Mouse (Mus musculus) megakaryocyte-erythroid progenitor cell, adult 5 weeks (primary cell): ENCODE results near the gene Epn3. TPM values are rescaled to one million over a fixed set of nuclear protein-coding genes. Genes with fewer than 3 reads are reported as not detected.

Source experiments
- polyA plus RNA-seq: library from polyadenylated mRNA; stranded (reverse); fragments of >175 nt; gene quantifications from 2 replicates; pipeline ENCODE4 v1.2.3, GENCODE M21; 2012

The Epn3 gene
- 0.02 and 0.05 TPM in 2 replicates for polyA plus RNA-seq

DNA sequence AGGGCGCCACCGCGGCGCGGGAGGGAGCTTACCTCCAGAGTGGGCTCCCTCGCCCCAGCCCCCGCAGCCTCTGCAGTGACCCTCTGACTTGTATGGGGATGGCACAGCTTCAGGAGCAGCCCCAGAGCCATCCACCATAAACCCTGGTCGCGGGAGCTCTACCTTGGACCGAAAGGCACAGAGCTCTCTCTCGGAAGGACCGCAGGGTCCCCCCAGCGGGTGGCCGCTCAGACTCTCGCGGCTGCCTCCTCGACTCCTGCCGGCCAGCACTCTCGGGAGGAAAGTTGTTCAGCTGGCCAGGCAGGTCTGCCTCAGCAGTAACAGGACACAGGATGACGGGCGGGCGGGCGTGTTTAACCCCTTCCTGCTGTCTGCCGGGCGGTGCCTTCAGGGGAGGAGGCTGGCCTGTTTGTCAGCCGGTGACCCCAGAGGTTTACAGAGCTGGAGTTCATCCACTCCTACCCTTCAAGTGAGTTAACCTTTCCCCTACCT is at the start of gene Epn3:
TSS of gene Epn3 (minus strand) at position 314 of the 492 bp plus-strand sequence.

DNA sequence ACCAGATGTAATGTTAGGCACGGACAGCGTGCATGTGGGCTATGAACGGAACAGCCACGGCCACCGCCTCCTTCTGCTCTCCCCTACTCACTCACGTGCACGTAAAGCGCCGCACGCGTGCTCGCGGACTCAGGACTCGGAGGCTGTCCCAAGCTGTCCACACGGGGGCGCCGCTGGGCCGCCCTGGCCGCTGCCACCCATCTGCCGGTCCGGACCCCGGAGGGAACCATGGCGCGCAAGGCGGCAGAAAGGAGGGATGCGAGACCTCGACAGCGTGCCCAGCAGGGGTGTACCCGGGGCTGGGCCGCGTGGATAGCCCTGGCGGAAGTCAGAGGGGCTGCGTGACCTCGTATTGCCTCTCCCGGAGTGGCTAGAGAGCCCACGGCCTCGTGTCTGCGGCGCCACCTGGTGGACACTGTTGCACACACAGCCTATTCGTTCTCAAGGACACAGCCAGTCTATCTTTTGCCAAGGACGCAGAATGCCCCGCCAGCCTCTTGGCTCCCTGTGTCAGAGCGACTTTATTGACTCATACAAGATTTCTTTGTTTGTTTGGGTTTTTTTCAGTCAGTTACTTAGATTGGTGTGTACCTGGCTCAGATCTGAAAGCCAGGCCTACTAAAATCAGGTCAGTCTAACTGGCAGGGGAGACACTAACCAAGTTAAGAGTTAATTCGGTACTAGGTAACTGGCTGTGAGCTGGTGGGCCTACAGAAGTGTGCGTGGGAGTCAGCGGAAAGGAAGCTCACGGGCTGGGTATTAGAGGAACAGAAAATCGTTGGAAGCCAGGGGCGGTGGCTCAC is 49.3 kb upstream of the Epn3 start, which contains the start of gene Rsad1:
TSS of gene Rsad1 (minus strand) at position 368 of the 803 bp plus-strand sequence.

DNA sequence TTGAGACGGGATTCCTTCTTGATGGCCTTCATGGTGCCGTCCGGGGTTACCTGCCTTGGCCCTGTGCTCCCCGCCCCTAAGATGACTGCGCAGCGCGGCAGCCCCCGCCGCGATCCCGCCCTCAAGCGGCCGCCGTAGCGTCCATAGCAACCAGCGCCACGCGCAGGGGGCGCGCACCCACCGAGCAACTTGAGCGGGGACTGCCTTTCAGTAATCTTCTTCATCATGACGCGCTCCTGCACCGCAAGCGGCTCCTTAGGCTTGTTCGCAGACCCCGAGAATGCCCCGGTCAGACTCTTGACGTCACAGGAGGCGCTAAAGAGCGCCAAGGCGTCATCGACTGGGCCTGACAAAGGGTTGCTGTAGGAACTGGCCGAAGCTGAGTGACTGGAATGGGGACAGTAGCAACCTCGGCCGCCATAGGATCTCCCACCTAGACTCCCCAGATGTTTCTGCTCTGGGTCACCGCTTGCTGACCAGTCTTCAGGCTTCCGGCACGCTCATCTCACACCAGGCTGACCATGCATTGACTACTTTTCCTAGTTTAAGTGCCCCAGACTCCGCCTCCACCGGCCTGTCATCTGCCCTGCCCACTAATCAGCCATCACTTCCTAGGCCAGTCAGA is 21.6 kb upstream of the Epn3 start, which contains the start of gene Mycbpap:
TSS of gene Mycbpap (minus strand) at position 524 of the 625 bp plus-strand sequence.

DNA sequence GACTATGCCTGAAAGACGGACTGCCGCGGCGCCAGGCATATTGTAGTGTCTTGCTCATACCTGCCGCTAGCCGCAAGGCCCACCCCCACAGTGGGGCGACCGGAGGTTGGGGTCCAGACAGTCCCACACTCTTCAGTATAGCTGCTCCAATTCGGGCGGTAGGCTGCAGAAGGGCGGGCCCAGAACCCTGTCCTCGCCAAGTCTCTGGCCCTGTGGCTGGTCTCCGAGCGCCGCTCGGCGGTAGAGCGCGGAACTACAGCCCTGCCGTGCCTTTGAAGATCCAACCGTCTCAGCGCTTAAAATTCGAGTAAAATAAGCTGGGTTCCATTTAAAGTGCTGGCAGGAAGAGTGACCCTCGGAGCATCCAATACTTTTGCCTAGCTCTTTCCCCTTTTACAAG is 13.8 kb downstream of the Epn3 start, which contains the start of gene Spata20:
TSS of gene Spata20 (minus strand) at position 179 of the 400 bp plus-strand sequence.

DNA sequence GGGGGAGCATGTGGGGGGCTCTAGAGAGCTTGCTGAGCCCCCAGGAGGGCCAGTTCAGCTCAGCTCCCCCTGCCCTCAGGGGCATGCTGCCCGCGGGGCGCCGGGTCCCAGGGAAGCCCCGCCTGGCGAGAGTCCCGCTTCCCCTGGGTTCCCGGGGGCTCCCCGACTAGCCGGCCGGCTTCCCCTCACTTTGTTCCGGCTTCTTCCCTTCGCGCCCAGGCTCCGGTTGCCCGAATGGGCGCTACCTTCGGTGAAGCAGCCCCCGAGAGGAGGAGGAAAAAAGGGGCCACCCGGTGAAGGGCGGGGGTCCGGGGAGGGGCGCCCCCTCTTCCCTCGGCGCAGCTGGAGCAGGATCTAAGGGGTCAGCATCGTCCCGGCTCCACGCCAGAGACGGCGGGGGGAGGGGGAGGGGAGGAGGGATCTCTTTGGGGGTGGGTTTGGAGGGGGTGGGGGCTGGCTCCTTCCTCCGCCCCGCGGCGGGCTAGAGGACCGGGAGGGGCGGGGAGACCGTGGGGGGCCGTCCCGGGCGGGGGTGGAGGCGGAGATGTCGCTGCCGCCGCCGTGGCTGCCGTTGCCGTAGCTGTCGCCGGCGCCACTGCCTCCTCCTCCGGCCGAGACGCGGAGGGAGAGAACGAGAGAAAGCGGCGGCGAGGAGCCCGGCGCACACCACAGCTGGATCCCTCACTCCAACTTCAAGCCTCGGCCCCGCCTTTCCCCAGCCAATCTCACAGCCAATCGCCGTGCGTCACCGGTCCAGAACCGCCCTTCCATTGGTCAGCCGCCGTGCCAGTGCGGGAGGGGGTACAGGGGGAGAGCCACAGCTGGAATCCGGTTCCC is 25.8 kb downstream of the Epn3 start, which contains the start of gene Cacna1g:
TSS of gene Cacna1g (minus strand) at position 492 of the 837 bp plus-strand sequence.

Other genes starting within 250 kb of the Epn3 start
- gene Gm21885, start 218.1 kb downstream of the Epn3 start, polyA plus RNA-seq: not detected in 2 replicates
- 27.4 and 35.7 TPM in 2 replicates for gene Luc7l3, start 178.0 kb downstream of the Epn3 start, polyA plus RNA-seq
- 57.9 and 60.5 TPM in 2 replicates for gene Ankrd40, start 172.0 kb downstream of the Epn3 start, polyA plus RNA-seq
- gene Abcc3, start 107.0 kb downstream of the Epn3 start, polyA plus RNA-seq: 0.17 and 0.32 TPM in 2 replicates
- 0.78 and 0.82 TPM in 2 replicates for gene Cacna1g, start 25.8 kb downstream of the Epn3 start, polyA plus RNA-seq
- not detected in 2 replicates for gene Spata20, start 13.8 kb downstream of the Epn3 start, polyA plus RNA-seq
- gene Mycbpap, start 21.8 kb upstream of the Epn3 start, polyA plus RNA-seq: 0.34 and 0.36 TPM in 2 replicates
- 4.1 and 7.2 TPM in 2 replicates for gene Rsad1, start 49.3 kb upstream of the Epn3 start, polyA plus RNA-seq
- 0.69 and 0.91 TPM in 2 replicates for gene Chad, start 65.1 kb upstream of the Epn3 start, polyA plus RNA-seq
- 27.1 and 40.1 TPM in 2 replicates for gene Acsf2, start 101.9 kb upstream of the Epn3 start, polyA plus RNA-seq
- 158 and 177 TPM in 2 replicates for gene Lrrc59, start 129.8 kb upstream of the Epn3 start, polyA plus RNA-seq
- gene Mrpl27, start 153.8 kb upstream of the Epn3 start, polyA plus RNA-seq: 63.3 and 70.0 TPM in 2 replicates
- 9.7 and 9.8 TPM in 2 replicates for gene Eme1, start 154.0 kb upstream of the Epn3 start, polyA plus RNA-seq
- 12.5 and 14.2 TPM in 2 replicates for gene Xylt2, start 177.5 kb upstream of the Epn3 start, polyA plus RNA-seq
- gene Gm11541, start 204.5 kb upstream of the Epn3 start, polyA plus RNA-seq: not detected in 2 replicates
- gene Cdc34b, start 241.8 kb upstream of the Epn3 start, polyA plus RNA-seq: 0.04 TPM in 1 of 2 replicates, not detected in the other